Mouse (Mus musculus) bone marrow macrophage, adult 2 months (primary cell): ENCODE data around the gene Fbxl15. TPM values are rescaled to one million over a fixed set of nuclear protein-coding genes. Genes with fewer than 3 reads are reported as not detected.

Experiments
- H3K27ac ChIP-seq: 2 replicates; pipeline ENCODE4 v1.5.1; 2012; ENCODE audit warnings: low read depth, low read length; ENCODE audit not compliant: insufficient read depth
- H3K4me1 ChIP-seq: 2 replicates; pipeline ENCODE4 v1.6.1; 2012; ENCODE audit warnings: low read length; ENCODE audit not compliant: control insufficient read depth, insufficient read depth
- H3K4me3 ChIP-seq: 2 replicates; pipeline ENCODE4 v1.5.1; 2012; ENCODE audit warnings: mild to moderate bottlenecking, low read length, moderate library complexity; ENCODE audit not compliant: insufficient read depth
- CTCF ChIP-seq: IDR thresholded peaks from 2 replicates; pipeline ENCODE4 v1.5.1; 2012; ENCODE audit warnings: low read depth, mild to moderate bottlenecking, low read length, moderate library complexity
- POLR2A ChIP-seq: IDR thresholded peaks from 2 replicates; pipeline ENCODE4 v1.6.1; 2012; ENCODE audit warnings: mild to moderate bottlenecking, low read depth, low read length, borderline replicate concordance
- polyA plus RNA-seq: library from polyadenylated mRNA; stranded (reverse); fragments of >200 nt; gene quantifications from 2 replicates; pipeline ENCODE4 v1.2.4, GENCODE M21; 2012; ENCODE audit not compliant: missing spikeins, insufficient read depth, insufficient read length

Gene Fbxl15
- polyA plus RNA-seq, 1 experiment: 6.9 TPM

GRCm38 (mm10) chr19:46302551-46302950 is 25.4 kb upstream of the Fbxl15 start:
- TF ChIP-seq POLR2A (no peak), CTCF (no peak)
- Histone ChIP-seq H3K4me3 (no peak overlapping the region), H3K4me1 (peaks cover 11% of the 10 kb centered on the region), H3K27ac (no peak overlapping the region)

- Histone ChIP-seq H3K27ac (peak overlapping the region; percentile 76), H3K4me1 (peaks cover 11% of the 10 kb centered on the region), H3K4me3 (peak overlapping the region; percentile 95)
- TF ChIP-seq CTCF (no peak), POLR2A (no peak)
Measured at GRCm38 (mm10) chr19:46303251-46304215, 24.5 kb upstream of the Fbxl15 start.

- Histone ChIP-seq H3K4me3 (peak within 1 kb of the TSS; percentile 95), H3K27ac (peak within 1 kb of the TSS; percentile 76), H3K4me1 (peaks cover 15% of the 10 kb centered on the region)
- TF ChIP-seq POLR2A (peak; percentile 35; the same call in 1 of the 2 replicates), CTCF (peak; percentile 77)
Measured at GRCm38 (mm10) chr19:46304216-46304841, 23.7 kb upstream of the Fbxl15 start, which contains the start of gene Nfkb2. TSS of gene Nfkb2 (plus strand) at chr19:46304320.

- TF ChIP-seq CTCF (no peak), POLR2A (no peak)
- H3K4me1 ChIP-seq: peaks cover 15% of the 10 kb centered on the region
- peak overlapping the region; percentile 95 for H3K4me3 ChIP-seq
- peak overlapping the region; percentile 60 for H3K27ac ChIP-seq
Measured at GRCm38 (mm10) chr19:46304908-46305333, 23.1 kb upstream of the Fbxl15 start.

GRCm38 (mm10) chr19:46305432-46306267 is 22.3 kb upstream of the Fbxl15 start:
- TF ChIP-seq CTCF (no peak), POLR2A (0 out of 2 replicates have a peak, but pooled peaks have one; percentile 28)
- Histone ChIP-seq H3K4me3 (peak overlapping the region; percentile 95), H3K27ac (peak overlapping the region; percentile 60), H3K4me1 (peaks cover 15% of the 10 kb centered on the region)

- TF ChIP-seq CTCF (no peak), POLR2A (no peak)
- H3K4me3 ChIP-seq: peak overlapping the region; percentile 95
- H3K4me1 ChIP-seq: peaks cover 15% of the 10 kb centered on the region
- H3K27ac ChIP-seq: peak overlapping the region; percentile 48; the same call in 1 of the 2 replicates
Measured at GRCm38 (mm10) chr19:46306268-46306610, 21.7 kb upstream of the Fbxl15 start.

- peaks cover 15% of the 10 kb centered on the region for H3K4me1 ChIP-seq
- H3K27ac ChIP-seq: no peak overlapping the region
- H3K4me3 ChIP-seq: no peak overlapping the region
- TF ChIP-seq POLR2A: no peak
- TF ChIP-seq CTCF: no peak
Measured at GRCm38 (mm10) chr19:46306751-46307289, 21.2 kb upstream of the Fbxl15 start.

- H3K4me3 ChIP-seq: no peak overlapping the region
- TF ChIP-seq CTCF (no peak), POLR2A (no peak)
- no peak overlapping the region for H3K27ac ChIP-seq
- peaks cover 15% of the 10 kb centered on the region for H3K4me1 ChIP-seq
Measured at GRCm38 (mm10) chr19:46307781-46308180, 20.2 kb upstream of the Fbxl15 start.

GRCm38 (mm10) chr19:46308303-46308702 is 19.7 kb upstream of the Fbxl15 start:
- Histone ChIP-seq H3K4me3 (no peak overlapping the region), H3K4me1 (peaks cover 14% of the 10 kb centered on the region), H3K27ac (no peak overlapping the region)
- no peak for TF ChIP-seq CTCF
- no peak for TF ChIP-seq POLR2A
